Mouse (Mus musculus) heart, postnatal 0 days (tissue): ENCODE results near the gene Rsl1.

Experiments used
- CTCF ChIP-seq: IDR thresholded peaks from 2 replicates; pipeline ENCODE4 v1.5.1; 2016; ENCODE audit warnings: antibody characterized with exemption, control low read depth, low read depth
- EP300 ChIP-seq: IDR thresholded peaks from 2 replicates; pipeline ENCODE4 v1.6.1; 2016; ENCODE audit warnings: antibody characterized with exemption, low read depth

DNA sequence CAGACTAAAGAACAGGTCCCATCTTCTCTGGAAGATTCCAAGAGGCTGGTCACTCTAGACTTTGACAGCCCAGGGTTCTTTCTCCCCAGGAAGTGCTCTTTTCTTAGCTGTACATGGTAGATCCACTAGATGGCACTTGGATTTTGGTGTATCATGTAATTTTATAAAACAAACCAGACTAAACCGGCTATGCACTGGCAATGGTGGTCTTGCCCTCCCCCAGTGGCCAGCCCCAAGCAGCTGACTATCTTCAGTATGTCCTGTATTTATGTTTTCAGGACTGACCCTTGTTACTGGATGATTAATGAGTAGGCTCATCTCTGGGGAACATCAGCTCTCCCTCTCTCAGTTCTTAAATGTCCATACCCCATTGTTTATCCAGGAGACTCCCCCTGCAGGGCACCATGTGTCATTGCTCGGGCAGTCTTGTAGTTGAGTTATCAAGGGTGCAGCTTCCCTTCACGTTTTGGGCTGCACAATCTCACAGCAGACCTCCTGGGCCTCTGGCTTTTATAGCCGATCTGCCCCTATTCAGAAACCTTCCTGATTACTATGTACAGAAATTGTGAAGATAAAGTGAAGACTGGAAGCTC lies 41.1 kb downstream of the Rsl1 start:
- no peak for TF ChIP-seq CTCF
- no peak for TF ChIP-seq EP300
